Mouse (Mus musculus): ENCODE results near the gene Zdhhc23.

Zdhhc23 gene

DNA sequence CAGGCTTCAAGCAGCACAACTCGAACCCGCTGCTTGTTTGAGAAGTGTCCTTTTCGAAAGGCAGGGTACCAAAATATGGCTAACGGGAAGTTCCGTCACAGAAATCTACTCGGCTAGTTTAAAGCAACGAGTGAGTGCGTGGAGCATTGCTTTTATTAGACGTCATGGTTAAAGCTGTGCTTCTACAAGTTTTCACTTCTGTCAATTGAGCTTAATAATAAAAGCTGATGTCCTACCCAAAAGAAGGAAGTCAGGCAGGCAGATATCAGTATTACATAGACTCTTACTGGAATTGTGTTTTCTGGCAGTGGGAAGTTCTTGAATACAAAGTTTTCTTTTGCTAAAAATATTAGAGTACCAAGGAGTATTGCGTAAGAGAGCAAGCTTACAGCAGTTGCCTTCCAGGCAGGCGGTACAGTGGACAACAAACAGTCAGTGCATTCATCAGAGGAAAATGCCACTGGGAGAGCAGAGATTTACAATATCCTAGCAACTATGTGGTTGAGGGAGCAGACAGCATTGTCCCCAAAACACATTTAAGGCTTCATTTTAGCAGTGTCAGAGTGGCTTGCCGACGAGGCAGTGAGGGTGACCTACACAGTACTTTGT is 13.7 kb downstream of the Zdhhc23 start:
- DNase-seq (ENCODE audit: low spot score) = no peak

DNA sequence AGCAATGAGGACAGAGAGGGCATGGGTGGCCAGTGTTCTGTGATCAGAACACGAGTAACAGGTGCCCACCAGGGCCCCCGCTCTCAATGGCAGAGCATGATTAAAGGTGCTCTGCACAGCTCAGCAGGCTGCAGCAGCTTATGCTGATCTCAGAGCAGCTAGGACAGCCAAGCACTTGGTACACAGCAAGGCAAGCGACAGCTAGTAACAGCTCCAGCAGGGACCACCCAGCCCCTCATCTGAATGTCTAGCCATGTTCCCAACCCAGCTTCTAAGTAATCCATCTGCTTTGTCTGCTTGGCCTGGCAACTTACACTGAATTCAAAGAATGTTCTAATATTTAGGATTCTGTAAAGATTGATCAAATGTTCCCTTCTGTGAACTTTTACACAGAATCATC is 15.8 kb downstream of the Zdhhc23 start:
- DNase-seq (ENCODE audit: low spot score) = no peak

GRCm38 (mm10) chr16:43963291-43963690 is 16.3 kb downstream of the Zdhhc23 start:
- DNase-seq (ENCODE audit: low spot score) = no peak

GRCm38 (mm10) chr16:43958038-43958437 is 21.6 kb downstream of the Zdhhc23 start:
- no peak for DNase-seq (ENCODE audit: low spot score)

GRCm38 (mm10) chr16:43954913-43955312 is 24.7 kb downstream of the Zdhhc23 start:
- no peak for DNase-seq (ENCODE audit: low spot score)

DNA sequence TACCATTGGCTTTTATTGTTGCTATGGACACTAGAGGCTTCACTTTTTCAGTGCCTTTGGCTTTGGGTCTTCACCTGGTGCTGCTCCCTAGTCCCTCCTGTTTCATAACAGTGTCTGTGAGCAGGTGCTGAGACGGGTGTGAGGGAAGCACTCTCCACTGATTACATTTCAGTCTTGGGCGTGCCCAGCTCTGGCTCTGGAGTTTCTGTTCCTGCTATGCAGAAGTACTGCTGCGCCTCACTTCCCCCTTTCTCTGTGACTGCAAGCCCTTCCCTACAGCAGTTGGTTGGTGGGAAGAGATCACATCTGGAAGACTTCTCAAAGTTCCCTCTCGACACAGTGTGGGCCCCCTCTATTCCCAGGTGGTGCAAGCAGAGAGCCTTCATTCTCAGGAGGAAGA is 28.0 kb downstream of the Zdhhc23 start:
- peak; percentile 10 for DNase-seq (ENCODE audit: low spot score)

DNA sequence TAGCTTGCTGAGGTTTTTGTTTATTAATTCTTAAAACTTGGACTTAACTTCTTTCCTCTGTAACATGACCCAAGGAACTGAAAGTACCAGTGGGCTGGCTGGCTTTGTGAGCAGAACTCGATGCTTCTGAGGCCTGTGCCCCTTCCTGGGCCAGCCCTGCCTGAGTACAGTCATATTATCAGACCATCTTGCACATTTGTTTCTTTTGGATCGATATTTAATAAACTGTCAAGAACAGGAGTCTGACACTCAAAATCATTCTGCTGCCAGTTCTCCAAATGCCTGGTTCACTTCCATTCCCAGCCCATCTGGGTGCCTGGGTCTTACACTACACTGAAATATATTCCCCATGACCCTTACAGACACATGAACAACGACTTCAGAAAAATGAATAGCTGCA is 33.7 kb downstream of the Zdhhc23 start:
- no peak for DNase-seq (ENCODE audit: low spot score)

DNA sequence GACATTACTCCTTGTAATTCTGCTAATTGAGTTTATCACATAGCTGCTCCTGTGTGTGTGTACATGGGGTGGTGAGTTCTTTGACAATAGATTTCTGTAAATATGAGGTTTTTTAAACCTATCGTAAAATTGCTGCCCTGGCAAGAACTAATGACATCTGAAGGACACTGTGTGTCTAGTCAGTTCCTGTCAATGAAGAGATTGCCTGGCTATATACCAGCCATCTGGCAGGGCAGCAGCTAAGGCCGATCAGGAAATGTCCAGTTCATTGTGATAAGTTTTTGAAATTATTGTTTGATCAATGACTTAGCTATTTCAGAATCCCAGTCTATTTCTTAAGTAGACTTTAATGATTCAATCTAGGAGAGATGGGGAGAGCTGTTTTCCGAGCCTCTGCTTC is 34.2 kb downstream of the Zdhhc23 start:
- DNase-seq (ENCODE audit: low spot score) = no peak

- DNase-seq (ENCODE audit: low spot score) = no peak
These were observed 38.7 kb downstream of the Zdhhc23 start for GRCm38 (mm10) chr16:43940846-43941245.

DNA sequence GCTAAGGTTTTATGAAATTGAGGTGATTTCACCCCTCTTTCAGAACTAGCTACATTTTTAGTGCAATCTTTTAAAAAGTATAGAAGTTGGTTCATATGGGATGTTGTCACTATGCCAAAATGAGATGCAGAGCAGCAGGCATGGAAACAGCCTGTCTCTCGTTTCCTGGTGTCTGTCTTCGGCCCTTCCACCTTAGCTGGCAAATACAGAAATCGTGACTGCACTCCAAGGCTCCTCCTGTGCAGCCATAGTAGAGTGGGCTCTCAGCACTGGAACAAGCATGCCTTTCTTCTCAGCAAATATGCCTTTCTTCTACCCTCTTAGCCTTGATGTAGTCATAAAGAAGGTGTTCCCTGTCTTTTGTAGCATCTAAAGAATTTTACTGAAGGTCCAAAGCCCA is 43.7 kb downstream of the Zdhhc23 start:
- DNase-seq (ENCODE audit: low spot score) = no peak

DNA sequence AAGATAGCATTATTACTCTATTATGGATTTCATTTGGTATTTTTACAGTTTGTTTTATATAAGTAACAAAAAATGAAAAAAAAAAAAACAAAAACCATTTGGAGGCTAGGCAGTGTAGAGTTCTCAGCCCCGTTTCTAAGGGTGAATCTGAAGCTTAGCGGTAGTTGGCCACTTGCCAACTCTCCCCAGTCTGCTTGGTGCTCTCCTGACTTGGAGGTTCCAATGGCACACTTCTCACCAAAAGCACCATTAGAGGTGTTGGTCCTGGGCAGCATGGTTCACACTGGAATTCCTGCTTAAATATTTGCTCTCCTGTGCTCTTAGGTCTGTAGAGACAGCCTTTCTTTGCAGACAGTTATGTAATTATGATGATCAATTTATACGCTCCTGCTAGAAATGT is 44.2 kb downstream of the Zdhhc23 start:
- no peak for DNase-seq (ENCODE audit: low spot score)

DNA sequence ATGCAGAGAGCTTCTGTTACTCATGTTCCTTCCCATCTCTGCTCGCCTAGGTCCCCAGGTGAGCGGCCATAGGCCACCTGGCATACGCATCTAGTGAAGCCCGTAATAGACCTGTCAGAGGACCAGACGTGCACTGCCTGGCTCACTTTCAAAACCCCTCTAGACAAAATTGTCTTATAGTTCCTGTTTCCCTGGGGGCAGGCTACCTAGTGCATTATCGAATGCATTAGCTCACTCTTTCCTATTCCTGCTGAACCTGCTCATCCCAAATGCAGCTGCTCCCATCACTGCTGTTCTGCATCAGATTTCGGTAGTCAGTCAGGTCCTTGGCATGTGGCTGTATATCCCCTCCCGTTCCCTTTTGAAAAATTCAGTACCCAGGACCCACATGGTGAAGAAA is 44.7 kb downstream of the Zdhhc23 start:
- no peak for DNase-seq (ENCODE audit: low spot score)

DNA sequence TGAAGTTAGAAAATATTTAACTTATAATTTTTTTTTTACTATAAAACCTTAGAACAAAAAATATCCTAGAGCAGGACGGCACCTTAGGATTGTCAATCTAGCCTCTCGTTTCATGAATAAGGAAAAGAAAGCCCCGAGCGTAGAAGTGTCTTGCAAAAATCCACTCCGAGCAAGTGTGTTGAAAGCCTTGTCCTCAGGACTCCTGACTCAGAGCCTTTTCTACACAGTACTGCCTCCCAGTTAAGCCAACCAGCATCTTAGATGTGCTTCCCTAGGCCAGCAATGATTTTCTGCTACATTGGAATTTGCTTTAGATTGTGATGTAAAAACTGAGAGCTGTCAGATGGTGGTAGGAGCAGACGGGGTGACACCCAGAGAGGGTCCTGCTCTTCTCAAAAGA is 46.5 kb downstream of the Zdhhc23 start:
- DNase-seq (ENCODE audit: low spot score) = no peak

- no peak for DNase-seq (ENCODE audit: low spot score)
These were observed 47.3 kb downstream of the Zdhhc23 start for GRCm38 (mm10) chr16:43932319-43932718.

- DNase-seq (ENCODE audit: low spot score) = no peak
These were observed 48.1 kb downstream of the Zdhhc23 start for GRCm38 (mm10) chr16:43931502-43931901.

DNA sequence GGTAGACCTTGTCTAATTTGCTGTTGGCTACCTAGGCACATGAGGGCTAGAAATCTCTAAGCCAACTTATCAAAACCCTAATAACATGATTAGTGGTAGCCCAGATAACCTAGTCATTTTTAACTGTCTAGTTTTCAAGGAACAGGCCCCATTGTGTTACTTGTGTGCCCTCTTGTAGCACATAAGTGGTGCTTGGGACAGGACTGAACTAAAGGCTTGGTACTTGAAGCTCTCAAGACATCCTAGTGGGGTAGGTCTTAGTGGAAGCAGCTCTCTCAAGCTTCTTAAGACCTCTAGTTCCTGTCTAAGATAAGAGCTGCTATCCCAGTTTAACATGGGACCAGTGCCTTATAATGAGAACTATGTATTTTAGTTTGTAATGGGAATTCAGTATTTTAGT is 49.0 kb downstream of the Zdhhc23 start:
- DNase-seq (ENCODE audit: low spot score) = no peak

DNA sequence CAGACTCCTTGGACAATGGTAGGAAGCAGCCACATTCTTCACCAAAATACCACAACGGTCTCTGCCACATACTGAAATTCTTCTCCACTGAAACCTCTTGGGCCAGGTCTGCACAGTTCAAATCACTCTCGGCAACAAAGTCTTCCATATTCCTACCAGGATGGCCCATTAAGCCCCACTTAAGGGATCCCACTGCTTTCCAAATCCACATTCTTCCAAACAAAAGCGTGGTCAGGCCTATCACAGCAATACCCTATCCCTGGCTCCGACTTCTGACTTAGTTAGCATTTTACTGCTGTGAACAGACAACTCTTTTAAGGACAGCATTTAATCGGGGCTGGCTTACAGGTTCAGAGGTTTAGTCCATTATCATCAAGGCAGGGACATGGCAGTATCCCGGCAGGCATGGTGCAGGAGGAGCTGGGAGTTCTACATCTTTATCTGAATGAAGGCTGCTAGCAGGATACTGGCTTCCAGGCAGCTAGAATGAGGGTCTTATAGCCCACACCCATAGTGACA is 53.2 kb downstream of the Zdhhc23 start, which contains the start of gene Qtrt2:
Qtrt2 (minus strand) TSS at position 469 of the 519 bp plus-strand sequence.
- no peak for DNase-seq (ENCODE audit: low spot score)

GRCm38 (mm10) chr16:43925846-43926245 is 53.7 kb downstream of the Zdhhc23 start:
- DNase-seq (ENCODE audit: low spot score) = no peak

DNA sequence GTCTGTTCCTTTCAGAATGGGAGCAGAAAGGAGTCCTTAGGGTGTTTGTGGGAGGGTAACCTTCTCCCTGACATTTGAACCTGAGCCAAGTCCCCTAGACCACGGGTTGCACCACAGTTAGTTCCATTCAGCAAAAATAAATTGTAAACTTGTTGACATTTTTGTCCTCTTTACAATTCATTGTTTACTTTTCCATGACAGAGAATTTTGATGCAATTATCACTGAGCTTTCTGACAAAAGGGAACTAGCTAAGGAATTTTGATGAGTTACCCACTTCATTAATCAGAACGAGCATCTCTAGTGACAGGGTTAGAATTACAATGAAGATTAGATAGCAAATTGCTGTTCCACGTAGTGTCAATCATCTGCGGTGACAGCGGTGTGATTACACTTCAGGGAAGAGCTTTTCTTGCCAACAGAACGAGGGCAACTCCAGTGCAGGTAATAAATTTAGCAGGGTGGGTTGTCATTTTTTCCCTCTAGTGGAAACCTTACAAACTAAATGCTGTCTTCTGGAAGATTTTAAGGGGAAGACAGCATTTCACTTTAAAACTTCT is 54.5 kb downstream of the Zdhhc23 start:
- DNase-seq (ENCODE audit: low spot score) = no peak

DNA sequence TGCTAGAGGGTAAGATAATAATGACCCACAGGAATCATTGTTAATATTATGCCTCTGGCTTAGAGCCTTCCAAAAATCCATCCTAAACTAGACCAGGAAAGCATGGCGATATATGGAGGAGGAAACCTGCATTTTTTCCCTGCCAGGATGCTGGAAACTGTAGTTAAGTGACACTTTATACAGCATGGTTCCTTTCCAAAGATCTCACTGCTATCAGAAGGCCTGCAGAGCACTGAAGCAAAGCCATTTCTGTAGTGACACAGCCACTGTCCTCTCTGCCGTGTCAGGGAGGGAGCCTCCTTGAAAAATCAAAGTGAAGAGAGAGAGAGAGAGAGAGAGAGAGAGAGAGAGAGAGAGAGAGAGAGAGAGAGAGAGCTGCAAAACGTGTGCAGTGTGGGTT is 57.0 kb downstream of the Zdhhc23 start:
- no peak for DNase-seq (ENCODE audit: low spot score)

GRCm38 (mm10) chr16:43922024-43922423 is 57.6 kb downstream of the Zdhhc23 start:
- no peak for DNase-seq (ENCODE audit: low spot score)

DNA sequence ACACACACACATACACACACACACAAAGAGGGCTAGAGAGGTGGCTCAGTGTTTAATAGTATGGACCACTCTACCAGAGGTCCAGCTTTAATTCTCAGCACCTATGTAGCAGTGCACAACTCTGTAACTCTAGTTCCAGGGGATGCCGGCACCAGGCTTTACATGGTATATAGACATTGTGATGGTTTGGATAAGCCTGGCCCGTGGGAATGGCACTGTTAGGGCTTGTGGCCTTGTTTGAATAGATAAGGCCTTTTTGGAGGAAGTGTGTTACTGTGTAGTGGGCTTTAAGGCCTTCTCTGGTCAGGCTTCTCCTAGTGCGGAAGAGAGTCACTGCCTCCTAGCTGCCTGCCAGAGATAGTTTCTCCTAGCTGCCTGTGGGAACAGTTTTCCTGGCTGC is 60.7 kb downstream of the Zdhhc23 start:
- no peak for DNase-seq (ENCODE audit: low spot score)

Data from spleen, adult 12 weeks (tissue).